Mouse (Mus musculus): Measurements from ENCODE around the gene Sdk2. TPM values are rescaled to one million over a fixed set of nuclear protein-coding genes. Genes with fewer than 3 reads are reported as not detected.

Gene Sdk2
- polyA plus RNA-seq, 1 experiment from 2014 or later = 2.1 TPM

GRCm38 (mm10) chr11:114016108-114016888 is 50.5 kb downstream of the Sdk2 start:
- no peak overlapping the region for H3K9ac ChIP-seq
- no peak overlapping the region for H3K4me3 ChIP-seq (replicated peaks)
- ATAC-seq = no peak
- H3K4me2 ChIP-seq (replicated peaks) = no peak overlapping the region
- no peaks in the 10 kb centered on the region for H3K9me3 ChIP-seq
- H3K36me3 ChIP-seq = no peaks in the 10 kb centered on the region
- H3K27me3 ChIP-seq (replicated peaks) = peaks cover 4% of the 10 kb centered on the region; the same call in 1 of the 2 replicates
- 38% methylated on average over 15 of the region's 15 CpGs for WGBS
- H3K27ac ChIP-seq = no peak overlapping the region
- peaks cover 7% of the 10 kb centered on the region; the same call in 1 of the 2 replicates for H3K4me1 ChIP-seq (replicated peaks)

DNA sequence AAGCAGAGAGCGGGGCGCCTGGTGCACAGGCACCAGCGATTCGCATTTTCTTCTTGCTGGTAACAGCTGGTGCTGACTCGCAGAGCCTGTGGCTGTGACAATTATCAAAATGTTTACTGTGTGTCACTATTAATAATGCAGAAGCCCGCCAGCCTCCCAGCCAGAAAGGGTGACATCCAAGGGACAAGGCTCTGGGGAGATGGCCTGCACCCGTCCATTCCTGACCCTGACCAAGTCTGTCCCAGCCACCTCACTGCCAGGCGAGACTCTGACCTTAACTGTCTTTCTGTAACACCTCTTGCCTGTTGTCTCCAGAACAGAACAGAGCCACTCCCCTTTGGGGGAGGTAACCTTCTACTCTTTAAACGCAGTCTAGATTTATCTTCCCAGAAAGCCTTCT is 55.3 kb downstream of the Sdk2 start:
- Histone ChIP-seq H3K9ac (no peak overlapping the region), H3K36me3 (no peaks in the 10 kb centered on the region), H3K4me3 (replicated peaks) (no peak overlapping the region), H3K27me3 (replicated peaks) (no peaks in the 10 kb centered on the region; the same call in 1 of the 2 replicates), H3K27ac (no peak overlapping the region), H3K9me3 (no peaks in the 10 kb centered on the region), H3K4me2 (replicated peaks) (no peak overlapping the region), H3K4me1 (replicated peaks) (peaks cover 3% of the 10 kb centered on the region; the same call in 1 of the 2 replicates)
- WGBS = 46% methylated on average over 9 of the region's 9 CpGs
- ATAC-seq = no peak

- H3K4me3 ChIP-seq (replicated peaks) = no peak overlapping the region
- no peaks in the 10 kb centered on the region for H3K9me3 ChIP-seq
- no peak overlapping the region for H3K27ac ChIP-seq
- no peaks in the 10 kb centered on the region for H3K4me1 ChIP-seq (replicated peaks)
- no peaks in the 10 kb centered on the region for H3K36me3 ChIP-seq
- no peak for ATAC-seq
- no peak overlapping the region for H3K9ac ChIP-seq
- H3K27me3 ChIP-seq (replicated peaks) = no peaks in the 10 kb centered on the region
- WGBS = 55% methylated on average over 12 of the region's 12 CpGs
- no peak overlapping the region for H3K4me2 ChIP-seq (replicated peaks)
Observed at GRCm38 (mm10) chr11:114005879-114006278, 61.0 kb downstream of the Sdk2 start.

- H3K4me2 ChIP-seq (replicated peaks) = no peak overlapping the region
- no peaks in the 10 kb centered on the region for H3K4me1 ChIP-seq (replicated peaks)
- H3K27me3 ChIP-seq (replicated peaks) = no peaks in the 10 kb centered on the region
- no peak overlapping the region for H3K4me3 ChIP-seq (replicated peaks)
- H3K27ac ChIP-seq = no peak overlapping the region
- WGBS = 91% methylated on average over 7 of the region's 7 CpGs
- H3K9ac ChIP-seq = no peak overlapping the region
- no peaks in the 10 kb centered on the region for H3K36me3 ChIP-seq
- no peaks in the 10 kb centered on the region for H3K9me3 ChIP-seq
- no peak for ATAC-seq
Observed at GRCm38 (mm10) chr11:114004651-114005050, 62.2 kb downstream of the Sdk2 start.

- Histone ChIP-seq H3K4me1 (replicated peaks) (no peaks in the 10 kb centered on the region), H3K27me3 (replicated peaks) (no peaks in the 10 kb centered on the region), H3K4me2 (replicated peaks) (no peak overlapping the region), H3K9me3 (no peaks in the 10 kb centered on the region), H3K4me3 (replicated peaks) (no peak overlapping the region), H3K27ac (no peak overlapping the region), H3K9ac (no peak overlapping the region), H3K36me3 (no peaks in the 10 kb centered on the region)
- WGBS = 59% methylated on average over 3 of the region's 3 CpGs
- ATAC-seq = no peak
Observed at GRCm38 (mm10) chr11:114003195-114003594, 63.7 kb downstream of the Sdk2 start.

DNA sequence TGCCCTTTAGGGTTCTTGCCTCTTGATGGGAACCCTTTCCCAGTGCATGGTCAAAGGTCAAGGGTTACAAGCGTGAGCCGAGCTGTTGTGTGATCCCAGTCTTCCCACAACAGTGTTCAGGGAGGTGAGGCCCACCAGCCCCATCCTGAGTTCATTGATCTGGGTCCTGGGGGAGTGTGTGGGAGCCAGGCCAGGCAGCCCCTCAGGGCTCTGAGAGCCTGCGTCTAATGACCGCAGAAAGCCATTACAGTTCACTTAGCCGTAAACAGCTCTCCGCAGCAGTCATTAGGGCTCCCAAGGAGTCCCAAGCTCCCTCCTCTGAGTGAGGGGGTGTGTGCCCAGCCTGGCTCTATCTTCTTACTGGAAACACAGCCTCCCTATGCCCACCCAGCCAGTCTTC is 66.8 kb downstream of the Sdk2 start:
- Histone ChIP-seq H3K9me3 (no peaks in the 10 kb centered on the region), H3K4me2 (replicated peaks) (no peak overlapping the region), H3K9ac (no peak overlapping the region), H3K36me3 (no peaks in the 10 kb centered on the region), H3K4me3 (replicated peaks) (no peak overlapping the region), H3K27me3 (replicated peaks) (no peaks in the 10 kb centered on the region), H3K4me1 (replicated peaks) (no peaks in the 10 kb centered on the region), H3K27ac (no peak overlapping the region)
- no peak for ATAC-seq
- WGBS = 52% methylated on average over 6 of the region's 6 CpGs

DNA sequence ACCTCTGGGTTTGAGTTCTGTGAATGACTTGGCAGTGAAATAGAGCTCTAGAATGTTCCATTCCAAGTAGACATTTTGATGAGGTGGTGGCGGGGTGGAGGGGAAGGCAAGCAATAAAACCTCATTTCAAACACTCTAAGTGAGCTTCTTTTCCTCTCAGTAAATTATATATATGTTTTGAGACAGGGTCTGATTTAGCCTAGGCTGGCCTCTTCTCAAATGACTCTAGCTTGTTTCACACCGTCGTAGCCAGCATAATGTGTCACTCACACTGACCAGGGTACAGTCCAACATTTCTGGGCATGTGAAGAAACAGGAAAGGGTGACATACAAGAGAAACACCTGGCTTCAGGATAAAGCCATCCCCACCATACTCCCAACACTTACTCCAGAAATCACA is 68.1 kb downstream of the Sdk2 start:
- Histone ChIP-seq H3K4me3 (replicated peaks) (no peak overlapping the region), H3K9me3 (no peaks in the 10 kb centered on the region), H3K27me3 (replicated peaks) (no peaks in the 10 kb centered on the region), H3K36me3 (no peaks in the 10 kb centered on the region), H3K27ac (no peak overlapping the region), H3K9ac (no peak overlapping the region), H3K4me1 (replicated peaks) (no peaks in the 10 kb centered on the region), H3K4me2 (replicated peaks) (no peak overlapping the region)
- WGBS = 90% methylated on average over 3 of the region's 3 CpGs
- ATAC-seq = no peak

DNA sequence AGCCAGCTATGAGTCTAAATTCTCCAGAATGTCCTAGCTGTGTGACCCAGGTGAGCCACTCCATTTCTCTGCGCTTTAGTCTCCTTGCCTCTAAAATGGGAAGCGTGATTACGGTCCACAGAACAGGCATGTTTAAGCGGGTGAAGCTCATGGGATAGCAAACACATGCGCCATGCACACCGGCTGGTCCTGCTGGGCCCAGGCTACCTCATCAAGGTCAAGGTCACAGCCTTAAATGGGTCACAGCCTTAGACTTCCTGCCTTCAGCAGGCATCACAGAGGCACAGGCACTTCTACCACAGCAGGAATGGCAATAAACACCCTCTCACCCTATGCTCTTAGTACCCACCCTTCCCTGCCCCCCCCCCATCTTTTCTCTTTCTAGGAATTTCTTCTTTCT is 72.9 kb downstream of the Sdk2 start:
- no peak for ATAC-seq
- 95% methylated on average over 6 of the region's 6 CpGs for WGBS
- no peaks in the 10 kb centered on the region for H3K27me3 ChIP-seq (replicated peaks)

DNA sequence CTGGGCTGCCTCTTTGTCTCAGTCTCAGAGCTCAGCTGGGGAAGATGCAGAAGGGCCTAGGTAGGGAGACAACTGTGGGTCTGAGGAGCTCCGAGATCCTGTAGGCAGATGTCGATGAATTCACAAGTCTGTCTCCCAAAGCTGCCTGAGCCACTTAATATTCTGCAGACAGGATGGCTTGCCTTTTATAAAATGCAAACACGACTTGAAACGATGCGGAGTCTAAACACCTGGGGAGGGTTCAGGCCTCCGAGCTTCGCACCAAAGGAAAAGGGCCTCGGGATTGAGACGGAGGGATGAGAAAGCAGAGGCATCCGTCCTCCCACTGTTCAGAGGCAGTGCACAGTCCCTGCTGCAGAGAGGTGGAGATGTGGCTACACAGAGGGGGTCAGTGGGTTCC is 74.0 kb downstream of the Sdk2 start:
- Histone ChIP-seq H3K4me2 (replicated peaks) (no peak overlapping the region), H3K27me3 (replicated peaks) (no peaks in the 10 kb centered on the region), H3K9ac (no peak overlapping the region), H3K4me1 (replicated peaks) (peaks cover 12% of the 10 kb centered on the region; the same call in 1 of the 2 replicates), H3K27ac (no peak overlapping the region), H3K9me3 (no peaks in the 10 kb centered on the region), H3K4me3 (replicated peaks) (no peak overlapping the region), H3K36me3 (no peaks in the 10 kb centered on the region)
- WGBS = 74% methylated on average over 10 of the region's 10 CpGs
- ATAC-seq = no peak

More for the DNA sequence above, 72.9 kb downstream of the Sdk2 start:
- no peak overlapping the region for H3K4me2 ChIP-seq (replicated peaks)
- no peak overlapping the region for H3K4me3 ChIP-seq (replicated peaks)
- H3K36me3 ChIP-seq = no peaks in the 10 kb centered on the region
- no peaks in the 10 kb centered on the region for H3K9me3 ChIP-seq
- no peak overlapping the region for H3K9ac ChIP-seq
- peaks cover 12% of the 10 kb centered on the region; the same call in 1 of the 2 replicates for H3K4me1 ChIP-seq (replicated peaks)
- H3K27ac ChIP-seq = no peak overlapping the region

DNA sequence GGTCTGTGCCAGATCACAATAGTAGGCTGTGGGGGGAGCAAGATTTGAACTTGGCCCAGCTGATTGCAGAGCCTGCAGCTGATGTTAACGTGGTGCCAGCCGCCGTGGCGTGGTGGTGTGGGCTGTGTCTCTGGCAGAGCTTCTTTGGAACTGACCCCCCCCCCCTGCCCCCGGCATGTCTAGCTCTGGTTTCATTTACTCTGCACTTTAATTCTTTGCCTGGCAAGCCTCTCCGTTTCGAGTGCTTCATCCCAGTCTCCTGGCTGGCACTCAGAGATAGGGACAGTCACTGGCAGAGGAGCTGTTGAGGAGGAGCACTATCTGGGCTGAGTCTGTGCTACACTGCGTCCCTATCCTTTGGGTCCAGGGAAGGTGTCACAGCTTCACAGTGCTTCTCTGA is 75.0 kb downstream of the Sdk2 start:
- no peak overlapping the region for H3K4me3 ChIP-seq (replicated peaks)
- no peak for ATAC-seq
- H3K9me3 ChIP-seq = no peaks in the 10 kb centered on the region
- H3K4me1 ChIP-seq (replicated peaks) = peaks cover 12% of the 10 kb centered on the region; the same call in 1 of the 2 replicates
- whole genome bisulfite sequencing = 77% methylated on average over 8 of the region's 8 CpGs
- no peak overlapping the region for H3K4me2 ChIP-seq (replicated peaks)
- no peak overlapping the region for H3K9ac ChIP-seq
- no peak overlapping the region for H3K27ac ChIP-seq
- H3K36me3 ChIP-seq = no peaks in the 10 kb centered on the region
- H3K27me3 ChIP-seq (replicated peaks) = no peaks in the 10 kb centered on the region

DNA sequence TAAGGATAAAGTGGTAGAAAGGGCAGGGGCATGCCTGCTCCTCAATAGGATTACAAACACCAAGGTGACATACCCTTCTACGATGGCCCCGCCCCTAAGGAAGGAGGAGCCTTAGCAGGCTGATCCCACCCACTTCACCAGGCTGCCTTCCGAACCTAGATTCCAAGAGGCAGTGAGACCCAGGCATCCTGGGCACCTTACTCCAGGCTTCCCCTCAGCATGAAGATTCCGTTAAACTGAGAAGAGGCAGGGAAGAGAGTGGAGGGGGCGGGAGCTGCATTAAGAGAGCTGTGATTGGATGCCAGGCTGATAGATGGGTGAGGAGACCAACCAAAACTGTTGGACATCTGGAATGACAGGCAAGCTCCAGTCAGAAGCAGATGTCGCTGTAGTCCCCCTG is 76.4 kb downstream of the Sdk2 start:
- Histone ChIP-seq H3K27me3 (replicated peaks) (no peaks in the 10 kb centered on the region), H3K4me3 (replicated peaks) (peak overlapping the region; percentile 16; the same call in 1 of the 2 replicates), H3K4me2 (replicated peaks) (peak overlapping the region; percentile 46), H3K4me1 (replicated peaks) (peaks cover 19% of the 10 kb centered on the region), H3K9ac (no peak overlapping the region), H3K36me3 (no peaks in the 10 kb centered on the region), H3K27ac (no peak overlapping the region), H3K9me3 (no peaks in the 10 kb centered on the region)
- peak; percentile 77 for ATAC-seq
- 6% methylated on average over 6 of the region's 6 CpGs for WGBS

DNA sequence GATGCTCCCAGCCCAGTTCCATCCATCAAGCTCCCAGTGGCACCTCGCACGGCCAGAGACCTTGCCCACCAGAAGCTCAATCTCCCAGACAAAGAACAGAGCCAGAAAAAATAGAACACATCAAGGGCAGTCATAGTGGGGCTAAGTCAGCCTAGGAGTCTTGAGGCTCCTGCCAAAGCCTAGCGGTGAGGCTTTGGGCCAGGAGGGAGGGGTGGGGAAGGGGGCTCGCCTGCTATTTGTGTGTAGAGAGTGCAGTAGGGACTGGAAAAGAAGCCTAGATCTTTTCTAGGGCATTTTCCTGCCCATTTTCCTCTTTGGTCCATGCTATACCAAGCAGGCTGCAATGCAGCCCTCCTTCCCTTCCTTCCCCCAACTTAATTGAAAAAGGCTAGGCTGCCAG is 76.8 kb downstream of the Sdk2 start:
- no peaks in the 10 kb centered on the region for H3K9me3 ChIP-seq
- no peak overlapping the region for H3K27ac ChIP-seq
- H3K27me3 ChIP-seq (replicated peaks) = no peaks in the 10 kb centered on the region
- H3K4me1 ChIP-seq (replicated peaks) = peaks cover 19% of the 10 kb centered on the region
- H3K9ac ChIP-seq = no peak overlapping the region
- 31% methylated on average over 4 of the region's 4 CpGs for WGBS
- H3K36me3 ChIP-seq = no peaks in the 10 kb centered on the region
- 0 out of 2 replicates have a peak, but pooled peaks have one; percentile 8 for ATAC-seq
- peak overlapping the region; percentile 46 for H3K4me2 ChIP-seq (replicated peaks)
- no peak overlapping the region for H3K4me3 ChIP-seq (replicated peaks)

DNA sequence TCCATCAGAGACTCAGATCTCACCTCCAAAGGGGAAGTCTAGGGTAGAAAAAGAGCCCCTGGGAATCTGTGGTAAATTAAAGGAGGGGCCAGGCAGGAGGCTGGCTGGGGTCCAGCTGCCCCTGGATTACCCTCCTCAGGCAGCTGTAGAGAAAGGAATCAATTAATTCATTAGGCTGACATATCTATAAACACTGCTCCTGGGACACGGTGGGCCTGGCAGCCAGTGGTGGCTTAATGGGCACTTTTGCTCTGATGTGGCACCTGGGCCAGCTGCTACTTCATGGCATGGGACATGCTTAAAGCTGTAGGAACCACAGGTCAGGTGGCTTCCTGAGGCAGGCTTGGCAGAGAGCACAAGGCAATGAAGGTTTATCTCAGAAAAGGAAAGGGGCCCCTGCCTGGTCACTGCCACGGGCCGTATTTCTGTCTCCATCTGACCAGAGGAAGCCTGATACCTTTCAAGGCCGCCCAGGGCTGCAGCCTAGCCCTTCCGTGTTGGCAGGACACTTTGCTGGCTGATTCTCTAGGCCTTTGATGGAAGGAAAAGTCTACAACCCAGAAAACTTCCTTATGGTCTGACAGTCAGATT is 80.9 kb downstream of the Sdk2 start:
- no peaks in the 10 kb centered on the region for H3K36me3 ChIP-seq
- no peaks in the 10 kb centered on the region for H3K9me3 ChIP-seq
- no peak overlapping the region for H3K4me2 ChIP-seq (replicated peaks)
- ATAC-seq = peak; percentile 24; the same call in 1 of the 2 replicates
- peaks cover 28% of the 10 kb centered on the region for H3K4me1 ChIP-seq (replicated peaks)
- H3K27me3 ChIP-seq (replicated peaks) = no peaks in the 10 kb centered on the region
- no peak overlapping the region for H3K27ac ChIP-seq
- H3K9ac ChIP-seq = no peak overlapping the region
- WGBS = 21% methylated on average over 5 of the region's 5 CpGs
- H3K4me3 ChIP-seq (replicated peaks) = no peak overlapping the region

Measured in intestine, embryonic 15.5 days (tissue).